In genomic region chr12:82086441-82086840, GRCm38 (mm10) we compare ENCODE assay signal across 19 mouse cellular contexts.
"Had no signal": no experiment of that assay in that cellular context is flagged by ENCODE, and none has a peak within 500 bp of the region (broad histone marks: within the 10 kb centered on the region; RNA-seq: fewer than 3 reads in every experiment).

No protein-coding gene starts in this region.

- H3K9me3 ChIP-seq: kidney, embryonic 15.5 days; limb, embryonic 10.5 days; limb, embryonic 13.5 days; liver, embryonic 15.5 days; midbrain, embryonic 12.5 days; midbrain, embryonic 15.5 days; neural tube, embryonic 12.5 days; neural tube, embryonic 15.5 days; stomach, embryonic 15.5 days had no signal

- H3K4me2 ChIP-seq: kidney, embryonic 15.5 days; limb, embryonic 13.5 days; liver, embryonic 11.5 days; liver, embryonic 15.5 days; midbrain, embryonic 12.5 days; midbrain, embryonic 15.5 days; neural tube, embryonic 12.5 days; neural tube, embryonic 15.5 days; stomach, embryonic 15.5 days had no signal

- H3K36me3 ChIP-seq: kidney, embryonic 15.5 days; limb, embryonic 10.5 days; limb, embryonic 13.5 days; liver, embryonic 15.5 days; midbrain, embryonic 12.5 days; midbrain, embryonic 15.5 days; neural tube, embryonic 12.5 days; neural tube, embryonic 15.5 days; stomach, embryonic 15.5 days had no signal

- H3K27me3 ChIP-seq: kidney, embryonic 15.5 days; limb, embryonic 13.5 days; liver, embryonic 15.5 days; midbrain, embryonic 12.5 days; midbrain, embryonic 15.5 days; neural tube, embryonic 12.5 days; neural tube, embryonic 15.5 days; stomach, embryonic 15.5 days had no signal

- H3K4me1 ChIP-seq: kidney, embryonic 15.5 days; limb, embryonic 10.5 days; limb, embryonic 13.5 days; liver, embryonic 15.5 days; midbrain, embryonic 12.5 days; midbrain, embryonic 15.5 days; neural tube, embryonic 12.5 days; neural tube, embryonic 15.5 days; stomach, embryonic 15.5 days had no signal

- H3K27ac ChIP-seq: kidney, embryonic 15.5 days; limb, embryonic 10.5 days; limb, embryonic 13.5 days; liver, embryonic 15.5 days; macrophage; midbrain, embryonic 12.5 days; midbrain, embryonic 15.5 days; neural tube, embryonic 12.5 days; neural tube, embryonic 15.5 days; stomach, embryonic 15.5 days had no signal

- H3K9ac ChIP-seq: kidney, embryonic 15.5 days; limb, embryonic 13.5 days; liver, embryonic 15.5 days; midbrain, embryonic 12.5 days; midbrain, embryonic 15.5 days; neural tube, embryonic 12.5 days; neural tube, embryonic 15.5 days; stomach, embryonic 15.5 days had no signal

- DNase-seq: kidney, postnatal 10 days; kidney, postnatal 4 days; lung, adult 2 months; lung, postnatal 14 days; retina, postnatal 1 day; right cerebral cortex, postnatal 25 days; spleen, adult 18-20 months; thymus, postnatal 25 days had no signal

- H3K4me3 ChIP-seq: kidney, embryonic 15.5 days; limb, embryonic 10.5 days; limb, embryonic 13.5 days; liver, embryonic 15.5 days; midbrain, embryonic 12.5 days; midbrain, embryonic 15.5 days; neural tube, embryonic 12.5 days; neural tube, embryonic 15.5 days; stomach, embryonic 15.5 days had no signal

- ATAC-seq: midbrain, embryonic 15.5 days had no signal
